Mouse (Mus musculus): ENCODE results near the gene Cd302. TPM values are rescaled to one million over a fixed set of nuclear protein-coding genes. Genes with fewer than 3 reads are reported as not detected.

The Cd302 gene
- polyA plus RNA-seq, 1 experiment from 2014 or later, result 9.9 TPM

DNA sequence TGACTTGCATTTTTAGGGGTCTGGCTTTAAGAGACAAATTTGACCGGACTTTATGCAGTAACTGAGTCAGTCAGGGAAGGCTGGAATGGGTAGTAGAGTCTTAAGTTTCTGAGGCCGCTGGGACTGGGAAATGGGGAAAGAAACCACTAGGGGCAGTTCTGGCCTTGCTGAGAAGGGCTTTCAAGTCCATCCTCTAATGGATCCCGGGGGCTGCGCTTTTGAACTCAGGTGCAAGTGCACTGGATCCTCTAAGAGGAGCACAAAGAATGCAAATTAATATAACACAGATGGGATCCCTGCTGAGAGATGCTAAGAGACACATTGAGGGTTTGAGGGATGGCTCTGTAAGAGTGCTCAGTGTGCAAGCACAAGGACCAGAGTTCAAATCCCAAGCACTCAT, 7.1 kb upstream of the Cd302 start:
- H3K36me3 ChIP-seq (ENCODE audit: control insufficient read depth, insufficient read depth, low read length), result no peaks in the 10 kb centered on the region
- H3K4me2 ChIP-seq (ENCODE audit: low read depth, low read length), result no peak overlapping the region
- no peak overlapping the region for H3K27ac ChIP-seq (ENCODE audit: low read depth, low read length)
- no peak overlapping the region for H3K9ac ChIP-seq (replicated peaks; ENCODE audit: low read depth, low read length)
- H3K4me1 ChIP-seq (ENCODE audit: control insufficient read depth, insufficient read depth, low read length), result no peaks in the 10 kb centered on the region
- no peak for ATAC-seq (ENCODE audit: low read depth)
- WGBS, result 89% methylated on average over 4 of the region's 4 CpGs
- no peaks in the 10 kb centered on the region for H3K9me3 ChIP-seq (ENCODE audit: control insufficient read depth, low read length)
- H3K4me3 ChIP-seq (ENCODE audit: low read depth, low read length), result no peak overlapping the region
- no peaks in the 10 kb centered on the region for H3K27me3 ChIP-seq (ENCODE audit: control insufficient read depth, insufficient read depth, low read length)

DNA sequence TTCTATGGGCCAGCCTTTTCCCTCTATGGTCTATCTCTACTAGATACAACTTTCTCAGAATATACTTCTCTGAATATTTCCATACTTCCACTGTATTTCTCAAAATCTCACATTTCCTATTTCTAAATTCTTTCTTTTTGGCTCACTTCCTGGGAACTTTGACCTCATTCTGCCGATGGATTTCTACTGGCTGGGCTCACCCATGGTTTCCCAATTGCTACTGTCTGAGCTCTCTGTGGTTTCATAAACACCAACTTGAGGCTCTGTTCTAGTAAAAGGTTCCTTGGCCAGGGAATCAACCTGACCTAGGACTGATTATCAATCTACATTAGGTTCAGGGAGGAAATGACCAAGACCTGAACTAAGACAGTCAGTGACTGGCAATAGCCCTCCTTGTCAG, 5.2 kb upstream of the Cd302 start:
- no peak overlapping the region for H3K4me2 ChIP-seq (ENCODE audit: low read depth, low read length)
- H3K4me3 ChIP-seq (ENCODE audit: low read depth, low read length), result no peak overlapping the region
- 86% methylated on average over 1 of the region's 1 CpGs for WGBS
- H3K36me3 ChIP-seq (ENCODE audit: control insufficient read depth, insufficient read depth, low read length), result no peaks in the 10 kb centered on the region
- no peaks in the 10 kb centered on the region for H3K9me3 ChIP-seq (ENCODE audit: control insufficient read depth, low read length)
- no peak for ATAC-seq (ENCODE audit: low read depth)
- no peaks in the 10 kb centered on the region for H3K4me1 ChIP-seq (ENCODE audit: control insufficient read depth, insufficient read depth, low read length)
- no peak overlapping the region for H3K27ac ChIP-seq (ENCODE audit: low read depth, low read length)
- no peak overlapping the region for H3K9ac ChIP-seq (replicated peaks; ENCODE audit: low read depth, low read length)
- H3K27me3 ChIP-seq (ENCODE audit: control insufficient read depth, insufficient read depth, low read length), result peaks cover 7% of the 10 kb centered on the region; the same call in 1 of the 2 replicates

DNA sequence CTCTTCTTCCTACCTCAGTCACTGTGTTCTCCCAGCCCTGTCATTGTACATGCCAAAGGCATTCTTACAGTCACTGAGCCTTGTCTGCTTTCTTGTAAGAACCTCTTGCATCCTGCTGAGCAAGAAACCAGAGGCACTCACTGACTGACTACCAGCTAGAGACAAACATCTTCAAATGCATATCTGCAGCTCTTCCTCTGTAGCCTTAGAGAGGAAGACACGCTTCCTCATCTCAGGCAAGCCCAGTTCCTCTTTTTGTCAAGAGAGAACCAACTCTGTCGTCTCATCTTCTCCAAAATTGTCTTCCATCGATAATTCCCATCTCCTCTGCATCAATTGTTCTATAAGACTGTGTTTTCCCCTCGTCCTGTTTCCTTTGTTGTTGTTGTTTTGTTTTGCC, 4.3 kb upstream of the Cd302 start:
- no peak for ATAC-seq (ENCODE audit: low read depth)
- no peaks in the 10 kb centered on the region for H3K9me3 ChIP-seq (ENCODE audit: control insufficient read depth, low read length)
- WGBS, result 79% methylated on average over 4 of the region's 4 CpGs
- H3K9ac ChIP-seq (replicated peaks; ENCODE audit: low read depth, low read length), result no peak overlapping the region
- no peak overlapping the region for H3K4me3 ChIP-seq (ENCODE audit: low read depth, low read length)
- H3K27ac ChIP-seq (ENCODE audit: low read depth, low read length), result no peak overlapping the region
- no peak overlapping the region for H3K4me2 ChIP-seq (ENCODE audit: low read depth, low read length)
- 0 out of 2 replicates have a peak, but pooled peaks cover 3% of the 10 kb centered on the region for H3K4me1 ChIP-seq (ENCODE audit: control insufficient read depth, insufficient read depth, low read length)
- peaks cover 7% of the 10 kb centered on the region; the same call in 1 of the 2 replicates for H3K27me3 ChIP-seq (ENCODE audit: control insufficient read depth, insufficient read depth, low read length)
- no peaks in the 10 kb centered on the region for H3K36me3 ChIP-seq (ENCODE audit: control insufficient read depth, insufficient read depth, low read length)

DNA sequence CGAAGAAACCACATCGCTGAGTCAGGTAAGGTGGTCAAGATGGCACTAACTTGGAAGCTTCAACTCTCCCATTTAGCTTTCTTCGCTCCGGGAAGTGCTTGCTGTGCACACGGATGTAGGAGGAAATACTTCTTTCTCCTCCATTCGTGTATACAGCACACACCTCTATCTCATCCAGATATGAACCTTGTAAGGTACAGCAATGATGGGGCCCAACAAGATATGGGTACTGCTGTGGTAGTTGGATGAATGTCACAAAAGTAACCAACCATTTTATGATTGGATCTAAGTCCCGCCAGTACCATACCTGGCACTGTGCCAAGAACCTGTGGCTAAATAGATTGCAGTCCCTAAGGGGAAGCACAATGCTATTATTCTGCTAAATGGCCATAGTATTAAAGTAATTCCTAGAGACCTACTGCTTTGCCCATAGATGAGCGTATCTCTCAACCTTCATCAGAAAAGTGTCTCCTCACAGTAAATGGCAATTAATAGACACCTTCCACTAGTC, 874 bp upstream of the Cd302 start:
- H3K9ac ChIP-seq (replicated peaks; ENCODE audit: low read depth, low read length), result no peak overlapping the region
- WGBS, result 84% methylated on average over 8 of the region's 8 CpGs
- no peak for ATAC-seq (ENCODE audit: low read depth)
- H3K27me3 ChIP-seq (ENCODE audit: control insufficient read depth, insufficient read depth, low read length), result peaks cover 7% of the 10 kb centered on the region; the same call in 1 of the 2 replicates
- no peak overlapping the region for H3K4me2 ChIP-seq (ENCODE audit: low read depth, low read length)
- 0 out of 2 replicates have a peak, but pooled peaks cover 3% of the 10 kb centered on the region for H3K4me1 ChIP-seq (ENCODE audit: control insufficient read depth, insufficient read depth, low read length)
- H3K36me3 ChIP-seq (ENCODE audit: control insufficient read depth, insufficient read depth, low read length), result no peaks in the 10 kb centered on the region
- no peaks in the 10 kb centered on the region for H3K9me3 ChIP-seq (ENCODE audit: control insufficient read depth, low read length)
- no peak overlapping the region for H3K4me3 ChIP-seq (ENCODE audit: low read depth, low read length)
- no peak overlapping the region for H3K27ac ChIP-seq (ENCODE audit: low read depth, low read length)

DNA sequence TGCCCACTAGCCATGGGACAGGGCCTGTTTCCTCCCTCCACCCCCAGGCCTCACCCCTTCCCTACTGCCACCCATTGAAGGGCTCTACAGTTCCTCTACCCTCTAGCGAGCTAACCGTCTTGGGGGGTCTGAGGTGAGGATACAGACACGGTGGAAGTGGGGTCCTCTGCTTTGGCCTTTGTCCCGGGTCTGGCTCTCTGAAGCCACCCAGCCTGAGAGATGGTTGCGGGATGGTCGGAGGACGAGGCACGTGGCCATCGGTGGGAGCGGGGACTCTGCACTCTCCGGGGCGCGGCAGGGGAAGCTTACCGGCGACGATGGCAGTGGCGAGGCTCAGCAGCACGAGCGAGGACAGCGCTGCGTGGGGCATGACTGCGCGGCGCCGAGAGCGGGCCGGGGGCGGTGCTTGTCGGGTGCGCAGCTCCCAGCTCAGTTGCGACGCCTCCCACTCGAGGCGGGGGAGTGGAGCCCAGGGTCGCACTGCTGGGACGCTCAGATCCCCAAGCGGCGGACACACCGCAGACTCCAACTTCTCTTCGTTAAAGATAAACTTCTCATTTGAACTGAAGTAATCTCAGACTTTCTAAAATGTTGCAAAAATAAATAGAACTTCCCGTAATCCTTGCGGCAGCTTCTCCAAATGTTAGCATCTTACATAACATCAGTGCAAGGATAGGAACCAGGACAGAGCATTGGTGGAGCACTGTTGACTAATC, 379 bp downstream of the Cd302 start:
- peaks cover 7% of the 10 kb centered on the region; the same call in 1 of the 2 replicates for H3K27me3 ChIP-seq (ENCODE audit: control insufficient read depth, insufficient read depth, low read length)
- H3K4me3 ChIP-seq (ENCODE audit: low read depth, low read length), result peak overlapping the region; percentile 34
- peak; percentile 90 for ATAC-seq (ENCODE audit: low read depth)
- H3K4me2 ChIP-seq (ENCODE audit: low read depth, low read length), result peak overlapping the region; percentile 69
- no peaks in the 10 kb centered on the region for H3K36me3 ChIP-seq (ENCODE audit: control insufficient read depth, insufficient read depth, low read length)
- WGBS, result 2% methylated on average over 42 of the region's 42 CpGs
- H3K9ac ChIP-seq (replicated peaks; ENCODE audit: low read depth, low read length), result peak overlapping the region; percentile 12
- H3K9me3 ChIP-seq (ENCODE audit: control insufficient read depth, low read length), result no peaks in the 10 kb centered on the region
- no peak overlapping the region for H3K27ac ChIP-seq (ENCODE audit: low read depth, low read length)
- 0 out of 2 replicates have a peak, but pooled peaks cover 3% of the 10 kb centered on the region for H3K4me1 ChIP-seq (ENCODE audit: control insufficient read depth, insufficient read depth, low read length)

DNA sequence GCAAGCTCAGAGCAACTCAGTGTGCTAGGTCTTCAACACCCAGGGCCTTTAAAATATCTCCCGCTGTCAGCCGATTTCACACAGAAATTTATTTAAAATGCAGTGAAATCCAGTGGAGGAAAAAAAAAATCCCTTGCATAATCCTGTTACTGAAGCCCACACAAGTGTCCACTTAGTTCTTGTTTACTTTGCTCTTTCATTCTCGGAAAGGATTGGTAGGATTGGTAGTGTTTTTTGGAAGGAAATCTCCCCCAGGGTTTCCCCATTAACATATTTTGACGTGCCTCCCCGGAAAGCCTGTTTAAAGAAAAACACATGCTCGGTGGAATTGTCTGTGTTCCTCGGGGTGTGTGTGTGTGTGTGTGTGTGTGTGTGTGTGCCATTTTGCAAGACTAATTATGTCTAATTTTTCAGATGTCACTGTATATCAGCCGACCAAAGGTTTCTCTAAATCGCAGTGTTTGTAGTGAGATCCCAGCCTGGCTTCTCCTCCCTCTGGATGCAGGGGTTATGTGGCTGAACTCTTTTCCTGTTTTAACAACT, 1.0 kb downstream of the Cd302 start:
- Histone ChIP-seq H3K9ac (replicated peaks; ENCODE audit: low read depth, low read length) (peak overlapping the region; percentile 12; the same call in 1 of the 2 replicates), H3K9me3 (ENCODE audit: control insufficient read depth, low read length) (no peaks in the 10 kb centered on the region), H3K4me3 (ENCODE audit: low read depth, low read length) (peak overlapping the region; percentile 34), H3K27me3 (ENCODE audit: control insufficient read depth, insufficient read depth, low read length) (peaks cover 7% of the 10 kb centered on the region; the same call in 1 of the 2 replicates), H3K4me2 (ENCODE audit: low read depth, low read length) (peak overlapping the region; percentile 69), H3K27ac (ENCODE audit: low read depth, low read length) (no peak overlapping the region), H3K4me1 (ENCODE audit: control insufficient read depth, insufficient read depth, low read length) (0 out of 2 replicates have a peak, but pooled peaks cover 3% of the 10 kb centered on the region), H3K36me3 (ENCODE audit: control insufficient read depth, insufficient read depth, low read length) (no peaks in the 10 kb centered on the region)
- ATAC-seq (ENCODE audit: low read depth), result 0 out of 2 replicates have a peak, but pooled peaks have one; percentile 26
- 15% methylated on average over 9 of the region's 9 CpGs for WGBS

DNA sequence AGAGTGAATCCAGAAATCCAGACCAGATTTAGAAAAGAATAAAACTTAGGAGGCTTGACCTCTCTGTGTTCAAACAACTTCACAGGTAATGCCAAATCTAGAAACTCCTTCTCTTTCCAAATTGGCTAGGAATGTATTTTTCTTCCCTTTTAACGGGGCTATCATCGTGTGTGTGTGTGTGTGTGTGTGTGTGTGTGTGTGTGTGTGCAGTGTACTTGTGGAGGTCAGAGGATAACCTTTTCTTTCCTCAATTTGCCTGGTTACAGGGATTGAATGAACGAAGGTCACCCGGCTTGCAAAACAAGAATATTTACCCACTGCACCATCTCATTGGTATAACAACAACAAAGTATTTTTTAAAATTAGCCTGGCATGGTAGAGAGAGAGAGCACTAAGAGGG, 1.7 kb downstream of the Cd302 start:
- Histone ChIP-seq H3K4me3 (ENCODE audit: low read depth, low read length) (no peak overlapping the region), H3K27ac (ENCODE audit: low read depth, low read length) (no peak overlapping the region), H3K9ac (replicated peaks; ENCODE audit: low read depth, low read length) (no peak overlapping the region), H3K4me1 (ENCODE audit: control insufficient read depth, insufficient read depth, low read length) (0 out of 2 replicates have a peak, but pooled peaks cover 3% of the 10 kb centered on the region), H3K4me2 (ENCODE audit: low read depth, low read length) (no peak overlapping the region), H3K9me3 (ENCODE audit: control insufficient read depth, low read length) (no peaks in the 10 kb centered on the region), H3K27me3 (ENCODE audit: control insufficient read depth, insufficient read depth, low read length) (peaks cover 7% of the 10 kb centered on the region; the same call in 1 of the 2 replicates), H3K36me3 (ENCODE audit: control insufficient read depth, insufficient read depth, low read length) (no peaks in the 10 kb centered on the region)
- no peak for ATAC-seq (ENCODE audit: low read depth)
- WGBS, result 83% methylated on average over 4 of the region's 4 CpGs

DNA sequence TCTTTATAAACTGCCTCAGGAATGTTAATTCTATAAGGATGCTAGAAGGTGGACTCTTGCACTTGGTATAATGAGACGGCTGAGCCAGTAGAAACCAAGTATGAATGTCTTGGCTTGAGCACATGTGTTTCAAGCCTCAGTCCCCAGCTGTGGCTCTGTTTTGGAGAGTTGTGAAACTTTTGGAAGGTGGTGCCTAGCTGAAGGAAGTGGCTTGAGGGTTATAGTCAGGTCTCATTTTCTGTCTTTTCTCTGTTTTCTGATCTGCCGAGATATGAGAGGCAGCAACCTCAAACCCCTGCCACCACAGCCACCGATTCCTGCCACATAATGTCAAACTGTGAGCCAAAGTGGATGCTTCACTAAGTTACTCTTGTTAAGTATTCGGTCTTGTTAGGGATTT, 5.7 kb downstream of the Cd302 start:
- H3K9ac ChIP-seq (replicated peaks; ENCODE audit: low read depth, low read length), result no peak overlapping the region
- H3K27me3 ChIP-seq (ENCODE audit: control insufficient read depth, insufficient read depth, low read length), result no peaks in the 10 kb centered on the region
- H3K4me2 ChIP-seq (ENCODE audit: low read depth, low read length), result no peak overlapping the region
- WGBS, result 93% methylated on average over 4 of the region's 4 CpGs
- ATAC-seq (ENCODE audit: low read depth), result no peak
- H3K9me3 ChIP-seq (ENCODE audit: control insufficient read depth, low read length), result no peaks in the 10 kb centered on the region
- no peak overlapping the region for H3K4me3 ChIP-seq (ENCODE audit: low read depth, low read length)
- H3K27ac ChIP-seq (ENCODE audit: low read depth, low read length), result no peak overlapping the region
- H3K36me3 ChIP-seq (ENCODE audit: control insufficient read depth, insufficient read depth, low read length), result no peaks in the 10 kb centered on the region
- no peaks in the 10 kb centered on the region for H3K4me1 ChIP-seq (ENCODE audit: control insufficient read depth, insufficient read depth, low read length)

DNA sequence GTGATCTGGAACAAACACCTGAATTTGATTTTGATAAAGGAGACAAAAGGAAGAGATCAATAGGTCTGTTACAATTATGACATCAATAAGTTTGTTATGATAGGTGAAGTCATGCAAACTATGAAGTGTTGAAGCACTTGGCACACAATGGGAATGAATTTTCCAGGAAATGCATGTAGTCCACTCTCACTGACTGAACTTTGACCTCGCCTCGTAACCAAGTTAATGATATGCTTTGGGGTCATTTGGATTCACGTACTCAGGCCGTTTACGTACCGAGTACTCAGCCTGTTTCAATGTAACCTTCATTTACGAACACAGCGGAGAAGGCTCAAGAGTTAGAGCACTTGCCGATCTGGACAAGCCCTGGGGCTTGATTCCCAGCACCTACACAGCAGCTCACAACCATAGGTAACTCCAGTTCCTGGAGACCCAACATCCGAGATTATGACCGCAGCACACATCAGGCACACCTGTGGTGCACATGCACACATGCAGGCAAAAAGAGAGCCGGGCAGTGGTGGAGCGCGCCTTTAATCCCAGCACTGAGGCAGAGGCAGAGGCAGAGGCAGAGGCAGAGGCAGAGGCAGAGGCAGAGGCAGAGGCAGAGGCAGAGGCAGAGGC, 14.3 kb downstream of the Cd302 start:
- WGBS, result 97% methylated on average over 14 of the region's 14 CpGs
- Histone ChIP-seq H3K36me3 (ENCODE audit: control insufficient read depth, insufficient read depth, low read length) (no peaks in the 10 kb centered on the region), H3K27me3 (ENCODE audit: control insufficient read depth, insufficient read depth, low read length) (no peaks in the 10 kb centered on the region), H3K4me1 (ENCODE audit: control insufficient read depth, insufficient read depth, low read length) (no peaks in the 10 kb centered on the region), H3K4me2 (ENCODE audit: low read depth, low read length) (no peak overlapping the region), H3K27ac (ENCODE audit: low read depth, low read length) (no peak overlapping the region), H3K9ac (replicated peaks; ENCODE audit: low read depth, low read length) (no peak overlapping the region), H3K9me3 (ENCODE audit: control insufficient read depth, low read length) (no peaks in the 10 kb centered on the region), H3K4me3 (ENCODE audit: low read depth, low read length) (no peak overlapping the region)
- no peak for ATAC-seq (ENCODE audit: low read depth)

All from neural tube, embryonic 14.5 days (tissue).